Mouse (Mus musculus) bone marrow macrophage, adult 2 months (primary cell): ENCODE results near the gene Fgfr2.

Experiments
- CTCF ChIP-seq: IDR thresholded peaks from 2 replicates; pipeline ENCODE4 v1.5.1; 2012; ENCODE audit warnings: low read depth, mild to moderate bottlenecking, low read length, moderate library complexity
- POLR2A ChIP-seq: IDR thresholded peaks from 2 replicates; pipeline ENCODE4 v1.6.1; 2012; ENCODE audit warnings: mild to moderate bottlenecking, low read depth, low read length, borderline replicate concordance

DNA sequence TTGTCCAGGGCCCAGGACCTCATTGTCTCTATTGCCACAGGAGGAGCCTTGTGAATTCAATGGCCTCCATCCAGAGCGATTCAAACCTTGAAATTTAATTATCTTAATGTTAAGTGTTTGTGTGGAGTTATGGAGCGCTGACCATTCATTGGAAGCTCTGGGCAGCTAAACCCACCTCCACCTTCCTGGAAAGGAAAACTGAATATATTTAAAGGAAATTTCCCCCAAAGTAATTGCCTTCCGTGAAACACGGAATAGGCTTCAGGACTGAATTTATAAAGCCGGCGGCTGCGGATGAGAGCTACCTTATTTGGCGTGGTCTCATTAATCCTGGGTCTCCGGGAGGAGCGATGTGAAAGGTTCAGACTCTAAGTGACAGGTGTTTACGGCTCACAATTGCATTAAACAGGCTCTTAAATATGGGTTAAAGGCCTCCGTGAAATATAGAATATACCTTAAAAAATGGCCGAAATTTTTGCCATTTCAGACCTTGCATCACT lies 1479.8 kb downstream of the Fgfr2 start:
- no peak for TF ChIP-seq POLR2A
- TF ChIP-seq CTCF, result no peak
